Mouse (Mus musculus): ENCODE measurements around the gene Obp2b.

The Obp2b gene

GRCm38 (mm10) chr2:25779076-25779475 lies 42.3 kb downstream of the Obp2b start:
- DNase-seq (ENCODE audit: low spot score in 2 of 2) = no peak

GRCm38 (mm10) chr2:25780921-25781320 lies 44.1 kb downstream of the Obp2b start:
- DNase-seq (ENCODE audit: low spot score in 2 of 2) = no peak

GRCm38 (mm10) chr2:25781957-25782356 lies 45.1 kb downstream of the Obp2b start, which contains the start of gene Gm13539:
Gene Gm13539, plus strand, starts transcription at chr2:25782257.
- DNase-seq (ENCODE audit: low spot score in 2 of 2) = no peak

GRCm38 (mm10) chr2:25785573-25786322 lies 48.9 kb downstream of the Obp2b start:
- DNase-seq (ENCODE audit: low spot score in 2 of 2) = no peak

GRCm38 (mm10) chr2:25789092-25789491 lies 52.3 kb downstream of the Obp2b start:
- DNase-seq (ENCODE audit: low spot score in 2 of 2) = no peak
